Mouse (Mus musculus): ENCODE measurements around the gene Tpmt.

Gene Tpmt

GRCm38 (mm10) chr13:47042024-47042633 is 2.4 kb downstream of the Tpmt start:
- peak; percentile 18 for DNase-seq (ENCODE audit: low read depth, low spot score)

GRCm38 (mm10) chr13:47040061-47040460 is 4.5 kb downstream of the Tpmt start:
- no peak for DNase-seq (ENCODE audit: low read depth, low spot score)

- DNase-seq (ENCODE audit: low read depth, low spot score) = no peak
These were observed 6.6 kb downstream of the Tpmt start for GRCm38 (mm10) chr13:47037946-47038345.

GRCm38 (mm10) chr13:47033602-47034001 is 10.9 kb downstream of the Tpmt start:
- no peak for DNase-seq (ENCODE audit: low read depth, low spot score)

- peak; percentile 55 for DNase-seq (ENCODE audit: low read depth, low spot score)
These were observed 14.0 kb downstream of the Tpmt start for GRCm38 (mm10) chr13:47030376-47031107.

GRCm38 (mm10) chr13:47020798-47021197 is 23.7 kb downstream of the Tpmt start:
- DNase-seq (ENCODE audit: low read depth, low spot score) = no peak

GRCm38 (mm10) chr13:47019774-47020173 is 24.8 kb downstream of the Tpmt start:
- DNase-seq (ENCODE audit: low read depth, low spot score) = no peak

GRCm38 (mm10) chr13:47017259-47017658 is 27.3 kb downstream of the Tpmt start:
- DNase-seq (ENCODE audit: low read depth, low spot score) = peak; percentile 45

- DNase-seq (ENCODE audit: low read depth, low spot score) = no peak
These were observed 29.4 kb downstream of the Tpmt start for GRCm38 (mm10) chr13:47015195-47015501.

GRCm38 (mm10) chr13:47014334-47015194 is 30.0 kb downstream of the Tpmt start, which contains the start of gene Nhlrc1:
Gene Nhlrc1, minus strand, starts transcription at chr13:47014850.
- DNase-seq (ENCODE audit: low read depth, low spot score) = peak; percentile 91

GRCm38 (mm10) chr13:47013740-47014139 is 30.8 kb downstream of the Tpmt start:
- no peak for DNase-seq (ENCODE audit: low read depth, low spot score)

- no peak for DNase-seq (ENCODE audit: low read depth, low spot score)
These were observed 42.9 kb downstream of the Tpmt start for GRCm38 (mm10) chr13:47001590-47001989.

- DNase-seq (ENCODE audit: low read depth, low spot score) = no peak
These were observed 45.0 kb downstream of the Tpmt start for GRCm38 (mm10) chr13:46999498-46999897.

- DNase-seq (ENCODE audit: low read depth, low spot score) = no peak
These were observed 47.2 kb downstream of the Tpmt start for GRCm38 (mm10) chr13:46997355-46997754.

- DNase-seq (ENCODE audit: low read depth, low spot score) = no peak
These were observed 51.3 kb downstream of the Tpmt start for GRCm38 (mm10) chr13:46993274-46993551.

- DNase-seq (ENCODE audit: low read depth, low spot score) = no peak
These were observed 51.8 kb downstream of the Tpmt start for GRCm38 (mm10) chr13:46992516-46993273.

- no peak for DNase-seq (ENCODE audit: low read depth, low spot score)
These were observed 54.0 kb downstream of the Tpmt start for GRCm38 (mm10) chr13:46990376-46991011.

- DNase-seq (ENCODE audit: low read depth, low spot score) = no peak
These were observed 56.6 kb downstream of the Tpmt start for GRCm38 (mm10) chr13:46987941-46988340.

- no peak for DNase-seq (ENCODE audit: low read depth, low spot score)
These were observed 58.3 kb downstream of the Tpmt start for GRCm38 (mm10) chr13:46986208-46986607.

GRCm38 (mm10) chr13:46983878-46984277 is 60.7 kb downstream of the Tpmt start:
- DNase-seq (ENCODE audit: low read depth, low spot score) = peak; percentile 32

- DNase-seq (ENCODE audit: low read depth, low spot score) = no peak
These were observed 64.6 kb downstream of the Tpmt start for GRCm38 (mm10) chr13:46979836-46980490.
